Mouse (Mus musculus) gonadal fat pad, adult 2 months (tissue): Measurements from ENCODE around the gene Slc25a4. TPM values are rescaled to one million over a fixed set of nuclear protein-coding genes. Genes with fewer than 3 reads are reported as not detected.
"Not testable (repeated sequence)": the region's sequence is repeated elsewhere in the genome, so short reads cannot be mapped to it uniquely, and the experiment has no call there.

Source experiments
- DNase-seq: peaks from one replicate; pipeline ENCODE4 v3.0.0-alpha.2; 2012; ENCODE audit warnings: low read depth
- polyA plus RNA-seq: library from polyadenylated mRNA; depleted of rRNA; stranded (reverse); fragments of >200 nt; gene quantifications from 2 replicates; pipeline ENCODE4 v1.2.3, GENCODE M21; 2012; rRNA removed

Gene Slc25a4
- 278 and 306 TPM in 2 replicates for polyA plus RNA-seq

- DNase-seq, result no peak
Measured at GRCm38 (mm10) chr8:46210404-46211315, at the start of gene Slc25a4. Gene Slc25a4 (minus strand): TSS chr8:46211284.

GRCm38 (mm10) chr8:46257921-46258682 is 47.0 kb upstream of the Slc25a4 start:
- no peak for DNase-seq

- DNase-seq, result no peak
Measured at GRCm38 (mm10) chr8:46252456-46252855, 41.4 kb upstream of the Slc25a4 start.

- DNase-seq, result no peak
Measured at GRCm38 (mm10) chr8:46251561-46251960, 40.5 kb upstream of the Slc25a4 start.

GRCm38 (mm10) chr8:46246346-46246745 is 35.3 kb upstream of the Slc25a4 start:
- DNase-seq, result no peak

GRCm38 (mm10) chr8:46242946-46243345 is 31.9 kb upstream of the Slc25a4 start:
- no peak for DNase-seq

- DNase-seq, result no peak
Measured at GRCm38 (mm10) chr8:46241568-46242374, 30.7 kb upstream of the Slc25a4 start.

GRCm38 (mm10) chr8:46236441-46237223 is 25.5 kb upstream of the Slc25a4 start:
- no peak for DNase-seq

GRCm38 (mm10) chr8:46234736-46235135 is 23.7 kb upstream of the Slc25a4 start:
- no peak for DNase-seq

GRCm38 (mm10) chr8:46232798-46233197 is 21.7 kb upstream of the Slc25a4 start:
- no peak for DNase-seq

- DNase-seq, result not testable (repeated sequence)
Measured at GRCm38 (mm10) chr8:46231968-46232367, 20.9 kb upstream of the Slc25a4 start.

GRCm38 (mm10) chr8:46226622-46227021 is 15.5 kb upstream of the Slc25a4 start:
- no peak for DNase-seq

- no peak for DNase-seq
Measured at GRCm38 (mm10) chr8:46225501-46225900, 14.4 kb upstream of the Slc25a4 start.

- DNase-seq, result no peak
Measured at GRCm38 (mm10) chr8:46220566-46220965, 9.5 kb upstream of the Slc25a4 start.

- DNase-seq, result no peak
Measured at GRCm38 (mm10) chr8:46216838-46217237, 5.8 kb upstream of the Slc25a4 start.

GRCm38 (mm10) chr8:46213971-46214480 is 2.9 kb upstream of the Slc25a4 start:
- no peak for DNase-seq

GRCm38 (mm10) chr8:46212194-46212593 is 1.1 kb upstream of the Slc25a4 start:
- DNase-seq, result no peak

- DNase-seq, result no peak
Measured at GRCm38 (mm10) chr8:46211611-46212071, 557 bp upstream of the Slc25a4 start.

- DNase-seq, result no peak
Measured at GRCm38 (mm10) chr8:46209057-46209456, 2.0 kb downstream of the Slc25a4 start.

GRCm38 (mm10) chr8:46208354-46208753 is 2.7 kb downstream of the Slc25a4 start:
- DNase-seq, result no peak

GRCm38 (mm10) chr8:46206107-46206506 is 5.0 kb downstream of the Slc25a4 start:
- no peak for DNase-seq
